Comparison of ENCODE assay signal across 8 mouse cellular contexts in the genomic region with DNA sequence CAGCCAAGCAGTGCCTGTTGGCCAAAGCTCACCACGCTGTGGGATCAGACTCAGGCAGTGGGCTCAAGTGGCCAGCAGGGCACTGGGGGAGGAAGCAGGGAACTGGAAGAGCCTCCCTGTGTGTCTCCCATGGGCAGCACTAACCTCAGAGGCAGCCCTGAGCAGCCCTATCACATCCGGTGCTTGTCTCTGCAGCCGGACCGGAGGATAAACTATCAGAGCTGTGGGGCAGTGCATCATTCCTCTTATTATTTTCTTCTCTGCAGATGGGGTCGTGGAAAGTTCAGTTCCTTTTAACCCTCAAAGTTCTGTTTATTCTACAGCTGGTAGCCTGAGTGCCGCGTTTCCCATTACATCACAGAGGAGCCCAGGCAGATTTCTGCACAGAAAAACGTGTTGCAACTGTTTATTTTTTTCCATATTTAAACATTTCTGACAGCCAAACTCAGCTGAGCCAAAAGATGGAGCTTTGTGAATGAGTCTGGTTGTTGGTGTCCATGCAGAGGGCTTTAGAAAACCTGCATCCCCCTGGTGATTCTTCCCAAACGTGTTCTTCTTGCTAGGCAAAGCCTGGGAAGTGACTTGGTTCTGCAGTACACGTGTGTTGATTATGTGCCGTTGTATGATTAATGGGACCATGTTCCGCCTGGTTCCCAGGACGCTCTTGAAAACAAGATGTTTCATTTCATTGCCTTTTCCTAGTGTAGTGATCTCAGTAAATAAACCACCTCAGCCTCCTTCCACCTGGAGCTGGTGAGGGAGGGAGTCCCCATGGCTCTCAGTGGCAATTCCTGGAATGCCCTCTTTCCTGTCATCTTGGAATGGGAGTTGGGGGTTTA.
A peak's percentile ranks its signal among the peaks of the same experiment; 100 is the strongest.
DNase-seq lines count a peak whose midpoint lies in the region; ATAC-seq lines count a peak whose summit lies in the region.

No protein-coding gene starts in this region.

- H3K4me2 ChIP-seq in limb, embryonic 12.5 days, result peak overlapping the region; percentile 24; the same call in 1 of the 2 replicates
- no peak overlapping the region for H3K4me2 ChIP-seq in neural tube, embryonic 11.5 days (ENCODE audit: low read depth)
- no peak overlapping the region for H3K4me2 ChIP-seq in midbrain, embryonic 16.5 days (ENCODE audit: low read length)

- intact Hi-C loops in heart, postnatal 25 days (cut with DNase I), result no loop called here

- DNase-seq in adrenal gland, adult 8-10 months, result peak; percentile 39
- peak; percentile 43 for DNase-seq in embryo, embryonic 9.5 days (ENCODE audit: extremely low spot score)
- peak; percentile 55 for DNase-seq in heart, postnatal 25 days (ENCODE audit: low spot score)
- peak; percentile 47 for DNase-seq in neural tube, embryonic 11.5 days (ENCODE audit: low spot score)
- DNase-seq in cerebellum, adult 11 months, result no peak
- DNase-seq in thymus, postnatal 36 days, result no peak

- peak overlapping the region; percentile 79 for H3K27ac ChIP-seq in limb, embryonic 12.5 days
- H3K27ac ChIP-seq in neural tube, embryonic 11.5 days (ENCODE audit: low read depth, low read length), result peak overlapping the region; percentile 37
- H3K27ac ChIP-seq in midbrain, embryonic 16.5 days (ENCODE audit: low read length), result no peak overlapping the region

- no peak for ATAC-seq in limb, embryonic 12.5 days (ENCODE audit: insufficient number of reproducible peaks, insufficient read depth, low FRiP score, low TSS enrichment, low read depth)
- ATAC-seq in neural tube, embryonic 11.5 days (ENCODE audit: insufficient read depth, low FRiP score, low TSS enrichment), result no peak; the same call in 1 of the 2 replicates
- ATAC-seq in midbrain, embryonic 16.5 days, result no peak

- no peaks in the 10 kb centered on the region for H3K27me3 ChIP-seq in limb, embryonic 12.5 days
- H3K27me3 ChIP-seq in neural tube, embryonic 11.5 days (ENCODE audit: control insufficient read depth, insufficient read depth, low read length), result no peaks in the 10 kb centered on the region
- H3K27me3 ChIP-seq in midbrain, embryonic 16.5 days (ENCODE audit: control insufficient read depth, insufficient read depth, low read depth, low read length), result no peaks in the 10 kb centered on the region

- peaks cover 76% of the 10 kb centered on the region for H3K4me1 ChIP-seq in limb, embryonic 12.5 days (replicated peaks)
- peaks cover 17% of the 10 kb centered on the region for H3K4me1 ChIP-seq in neural tube, embryonic 11.5 days (ENCODE audit: control insufficient read depth, insufficient read depth, low read length)
- no peaks in the 10 kb centered on the region for H3K4me1 ChIP-seq in midbrain, embryonic 16.5 days (ENCODE audit: control insufficient read depth, insufficient read depth, low read length)

- H3K4me3 ChIP-seq in limb, embryonic 12.5 days (replicated peaks), result no peak overlapping the region
- H3K4me3 ChIP-seq in neural tube, embryonic 11.5 days (ENCODE audit: low read depth, low read length), result no peak overlapping the region
- no peak overlapping the region for H3K4me3 ChIP-seq in midbrain, embryonic 16.5 days (ENCODE audit: low read depth, low read length)

- 35% methylated on average over 13 of the region's 13 CpGs for WGBS in limb, embryonic 12.5 days
- WGBS in neural tube, embryonic 11.5 days, result 35% methylated on average over 13 of the region's 13 CpGs
- WGBS in midbrain, embryonic 16.5 days, result 81% methylated on average over 13 of the region's 13 CpGs

- no peak overlapping the region for H3K9ac ChIP-seq in limb, embryonic 12.5 days (replicated peaks)
- H3K9ac ChIP-seq in neural tube, embryonic 11.5 days (ENCODE audit: low read length), result no peak overlapping the region
- no peak overlapping the region for H3K9ac ChIP-seq in midbrain, embryonic 16.5 days (ENCODE audit: low read depth, low read length)

- H3K36me3 ChIP-seq in limb, embryonic 12.5 days, result no peaks in the 10 kb centered on the region
- H3K36me3 ChIP-seq in neural tube, embryonic 11.5 days (ENCODE audit: control insufficient read depth, insufficient read depth, low read length), result 0 out of 2 replicates have a peak, but pooled peaks cover 2% of the 10 kb centered on the region
- H3K36me3 ChIP-seq in midbrain, embryonic 16.5 days (ENCODE audit: control insufficient read depth, insufficient read depth, low read length), result no peaks in the 10 kb centered on the region; the same call in 1 of the 2 replicates

- H3K9me3 ChIP-seq in limb, embryonic 12.5 days, result no peaks in the 10 kb centered on the region
- H3K9me3 ChIP-seq in neural tube, embryonic 11.5 days (ENCODE audit: control insufficient read depth, low read length), result no peaks in the 10 kb centered on the region
- H3K9me3 ChIP-seq in midbrain, embryonic 16.5 days (replicated peaks; ENCODE audit: control insufficient read depth, low read length, poor library complexity, severe bottlenecking), result no peaks in the 10 kb centered on the region

Comparison
In these comparisons a context has a peak if more than half of its experiments do, and no peak if none do; other contexts are left out.
1. DNase-seq: peak in adrenal gland, adult 8-10 months (single experiment), embryo, embryonic 9.5 days (single experiment), heart, postnatal 25 days (single experiment) and neural tube, embryonic 11.5 days (single experiment); none in cerebellum, adult 11 months (single experiment) and thymus, postnatal 36 days (0 of 2).